Mouse (Mus musculus) lung, embryonic 16.5 days (tissue): ENCODE data around the gene Stx18. TPM values are rescaled to one million over a fixed set of nuclear protein-coding genes. Genes with fewer than 3 reads are reported as not detected.

Experiments
- polyA plus RNA-seq: library from polyadenylated mRNA; unstranded; fragments of >200 nt; fragmentation: Nextera tagmentation; extraction: Ambion mirVana; gene quantifications from 2 replicates; pipeline ENCODE4 v1.2.1, GENCODE M21; 2015

The Stx18 gene
- polyA plus RNA-seq, 1 experiment from 2014 or later, result 40.4 TPM

Other genes starting within 250 kb of the Stx18 start
- 3.3 TPM in 2 replicates for gene Msx1, start 214.2 kb upstream of the Stx18 start, polyA plus RNA-seq
- gene Nsg1, start 121.2 kb downstream of the Stx18 start, polyA plus RNA-seq, result 64.9 and 66.1 TPM in 2 replicates
- gene Zbtb49, start 181.7 kb downstream of the Stx18 start, polyA plus RNA-seq, result 12.9 and 14.2 TPM in 2 replicates
- 70.3 and 75.1 TPM in 2 replicates for gene Lyar, start 181.7 kb downstream of the Stx18 start, polyA plus RNA-seq
- gene Tmem128, start 221.4 kb downstream of the Stx18 start, polyA plus RNA-seq, result 80.8 and 82.0 TPM in 2 replicates
- gene Otop1, start 237.2 kb downstream of the Stx18 start, polyA plus RNA-seq, result not detected in 2 replicates